Mouse (Mus musculus): ENCODE measurements around the gene Rpp21.
A peak's percentile ranks its signal among the peaks of the same experiment; 100 is the strongest.

The Rpp21 gene

DNA sequence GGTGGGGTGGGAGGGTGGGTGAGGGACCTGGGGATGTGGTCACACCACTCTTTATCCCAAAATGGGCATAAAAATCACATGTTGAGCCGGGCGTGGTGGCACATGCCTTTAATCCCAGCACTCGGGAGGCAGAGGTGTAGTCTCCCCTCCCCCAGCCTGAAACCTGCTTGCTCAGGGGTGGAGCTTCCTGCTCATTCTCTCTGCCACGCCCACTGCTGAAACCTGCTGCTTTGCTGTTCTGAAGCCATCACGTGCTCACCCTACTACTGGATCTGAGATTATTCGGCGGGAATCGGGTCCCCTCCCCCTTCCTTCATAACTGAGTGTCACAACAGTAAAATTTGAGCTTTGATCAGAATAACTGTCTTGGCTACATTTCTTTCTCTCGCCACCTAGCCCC is 22.6 kb downstream of the Rpp21 start:
- peak in 1 of 2 experiments; percentile 27 for DNase-seq (ENCODE audit: low spot score in 2 of 2)

DNA sequence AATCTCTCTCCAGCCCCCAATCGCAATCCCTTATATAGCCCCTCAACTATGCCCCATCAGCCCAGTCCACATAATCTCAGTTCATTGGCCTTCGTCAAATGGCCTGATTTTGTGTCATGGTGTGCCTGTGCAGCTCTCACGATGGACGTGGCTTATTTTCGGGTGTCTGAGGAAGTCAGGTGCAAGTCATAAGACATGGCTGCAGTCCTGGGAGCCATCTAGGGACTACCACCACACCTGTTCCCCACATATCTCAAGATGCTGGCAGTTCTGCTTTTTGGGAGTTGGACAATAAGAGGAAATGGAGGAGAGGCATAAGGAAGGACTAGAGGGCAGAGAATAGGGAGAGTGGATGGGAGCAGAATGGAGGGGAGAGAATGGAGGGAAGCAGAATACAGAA is 24.3 kb downstream of the Rpp21 start:
- no peak for DNase-seq (ENCODE audit: low spot score in 2 of 2)

DNA sequence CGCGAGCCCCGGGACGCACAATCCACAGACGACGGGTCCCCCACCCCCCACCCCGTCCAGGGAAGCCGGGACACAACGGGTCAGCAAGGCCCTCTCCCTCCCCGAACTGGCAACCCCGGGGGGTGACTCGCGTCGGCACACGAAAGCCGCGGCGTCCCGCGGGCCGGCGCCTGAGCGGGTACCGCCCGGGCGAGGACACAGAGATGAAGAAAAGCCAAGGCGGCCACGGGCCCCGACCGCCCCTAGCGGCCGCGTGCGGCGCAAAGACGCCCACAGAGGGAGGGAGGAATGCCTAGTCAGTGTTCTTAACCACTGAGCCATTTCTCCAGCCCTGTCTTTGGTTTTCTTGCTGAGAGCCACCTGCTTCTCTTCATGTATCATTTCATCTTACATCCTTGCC is 26.6 kb downstream of the Rpp21 start:
- peak; percentile 47 to 84 for DNase-seq (ENCODE audit: low spot score in 2 of 2)

DNA sequence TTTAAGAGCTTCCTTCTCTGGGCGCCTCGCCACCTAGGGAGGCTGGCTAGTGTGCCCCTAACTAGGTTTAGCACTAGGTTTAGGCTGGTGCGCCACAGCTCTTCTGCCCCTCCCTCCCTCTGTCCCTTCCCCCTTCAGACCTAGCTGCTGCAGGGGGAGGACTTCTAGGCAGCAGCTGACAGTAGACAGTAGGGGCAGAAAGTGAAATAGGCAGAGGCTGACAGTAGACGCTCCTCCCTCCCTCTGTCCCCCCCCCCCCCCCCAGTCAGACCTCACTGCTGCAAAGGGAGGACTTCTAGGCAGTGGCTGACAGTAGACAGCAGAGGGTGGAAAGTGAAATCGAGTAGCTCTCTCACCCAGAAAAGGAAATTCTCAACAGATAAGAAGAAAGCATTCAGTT is 28.8 kb downstream of the Rpp21 start:
- no peak for DNase-seq (ENCODE audit: low spot score in 2 of 2)

DNA sequence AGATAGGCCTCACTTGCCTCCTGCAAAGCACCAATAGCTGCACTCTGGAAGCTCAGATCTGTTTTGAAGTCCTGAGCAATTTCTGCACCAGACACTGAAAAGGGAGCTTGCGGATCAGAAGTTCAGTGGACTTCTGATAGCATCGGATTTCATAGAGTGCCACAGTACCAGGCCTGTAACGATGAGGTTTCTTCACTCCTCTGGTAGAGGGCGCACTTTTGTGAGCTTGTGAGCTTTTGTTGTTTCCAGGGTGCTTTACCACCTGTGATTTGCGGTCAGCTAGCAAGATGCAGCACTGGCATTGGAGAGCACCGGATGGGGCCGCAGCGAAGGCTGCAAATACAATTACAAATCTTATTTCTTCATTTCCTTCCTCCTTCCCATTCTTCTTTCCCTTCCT is 30.9 kb downstream of the Rpp21 start:
- DNase-seq (ENCODE audit: low spot score in 2 of 2) = peak in 1 of 2 experiments; percentile 45

DNA sequence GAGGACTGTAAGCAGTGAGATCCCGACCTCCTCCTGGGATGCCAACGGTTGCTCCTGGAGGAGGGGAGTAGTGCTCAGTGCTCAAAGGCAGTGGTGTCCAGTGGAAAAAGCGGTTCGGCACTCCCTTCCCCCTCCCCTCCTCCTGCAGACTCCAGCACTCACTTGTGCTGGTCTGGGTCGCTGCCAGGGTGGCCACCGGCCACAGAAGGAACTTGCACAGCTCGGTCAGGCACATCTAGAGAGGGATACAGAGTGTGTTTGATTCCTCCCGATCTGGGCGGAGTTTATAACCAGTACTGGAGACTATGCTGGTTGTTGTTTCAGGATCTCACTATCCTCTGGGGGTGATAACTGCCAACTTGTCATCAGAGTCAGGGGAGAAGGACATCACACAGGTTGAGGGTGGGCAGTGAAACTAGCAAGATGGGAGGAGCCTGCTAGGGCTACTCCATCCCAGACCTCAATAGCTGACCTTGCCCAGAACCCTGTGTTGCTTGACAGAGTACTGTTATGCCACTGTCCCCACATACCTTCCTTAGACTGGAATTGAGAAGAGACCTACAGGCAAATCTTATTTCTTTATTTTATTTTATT is 32.5 kb downstream of the Rpp21 start:
- DNase-seq (ENCODE audit: low spot score in 2 of 2) = no peak

DNA sequence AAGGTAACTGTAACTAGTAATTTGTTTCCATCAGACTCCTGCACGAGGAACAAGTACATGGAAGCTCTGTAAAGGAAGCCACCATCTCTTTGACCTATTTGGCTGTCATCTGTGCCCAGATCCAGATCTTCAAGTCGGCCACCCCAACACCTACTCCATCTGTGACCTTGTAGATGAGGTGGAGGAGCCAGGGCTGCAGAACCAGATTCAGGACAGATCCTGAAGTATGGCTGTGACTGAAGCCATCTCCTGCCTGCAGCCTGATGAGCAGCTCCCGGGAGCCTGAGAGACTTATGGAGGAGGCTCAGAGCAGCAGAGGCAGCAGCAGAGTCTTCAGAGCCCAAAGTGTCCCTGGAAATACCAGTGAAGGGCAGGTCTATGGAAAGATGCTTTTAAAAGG is 33.4 kb downstream of the Rpp21 start:
- DNase-seq (ENCODE audit: low spot score in 2 of 2) = no peak

DNA sequence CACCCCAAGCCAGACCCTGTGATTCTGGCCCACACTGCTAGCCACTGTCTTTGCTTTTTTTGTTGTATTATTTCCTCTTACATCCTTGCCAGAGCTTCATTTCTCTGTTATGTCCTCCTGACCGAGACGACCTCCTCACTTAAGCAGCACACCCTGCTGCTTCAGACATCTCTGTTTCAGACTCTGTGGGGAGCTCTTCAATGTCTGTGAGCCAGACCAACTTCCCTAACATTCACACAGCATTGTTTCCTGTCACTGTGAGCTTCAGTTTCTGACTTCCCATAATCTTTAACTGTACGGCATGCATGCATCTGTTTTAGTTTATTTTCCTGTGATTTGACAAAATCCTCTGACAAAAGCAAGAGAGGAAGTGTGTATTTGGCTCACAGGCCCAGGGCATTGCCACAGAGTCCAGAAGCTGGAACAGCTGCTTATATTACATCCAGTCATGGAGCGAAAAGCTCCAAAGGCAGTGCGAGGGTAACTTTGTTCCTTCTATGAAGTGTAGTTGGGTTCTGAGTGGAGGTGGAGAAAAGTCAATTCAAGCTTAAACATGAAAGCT is 39.2 kb downstream of the Rpp21 start:
- no peak for DNase-seq (ENCODE audit: low spot score in 2 of 2)

DNA sequence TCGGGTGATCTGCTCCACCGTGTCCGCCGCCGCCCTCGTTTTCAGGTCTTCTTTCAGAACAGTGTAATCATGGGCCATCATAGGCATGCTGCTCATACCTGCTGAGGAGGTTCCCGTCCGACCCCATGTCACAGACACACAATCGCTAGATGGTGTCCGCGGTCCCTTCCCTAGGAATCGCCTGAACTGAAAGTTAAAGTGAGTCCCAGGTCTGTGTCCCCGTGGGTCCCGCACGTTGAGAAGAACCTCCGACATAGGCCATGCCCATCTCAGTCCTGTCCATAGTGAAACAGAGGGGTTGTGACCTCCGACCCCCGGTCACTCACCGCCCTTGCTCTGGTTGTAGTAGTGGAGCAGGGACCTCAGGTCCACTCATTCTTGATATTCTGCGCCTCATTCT is 42.3 kb downstream of the Rpp21 start:
- DNase-seq (ENCODE audit: low spot score in 2 of 2) = no peak

DNA sequence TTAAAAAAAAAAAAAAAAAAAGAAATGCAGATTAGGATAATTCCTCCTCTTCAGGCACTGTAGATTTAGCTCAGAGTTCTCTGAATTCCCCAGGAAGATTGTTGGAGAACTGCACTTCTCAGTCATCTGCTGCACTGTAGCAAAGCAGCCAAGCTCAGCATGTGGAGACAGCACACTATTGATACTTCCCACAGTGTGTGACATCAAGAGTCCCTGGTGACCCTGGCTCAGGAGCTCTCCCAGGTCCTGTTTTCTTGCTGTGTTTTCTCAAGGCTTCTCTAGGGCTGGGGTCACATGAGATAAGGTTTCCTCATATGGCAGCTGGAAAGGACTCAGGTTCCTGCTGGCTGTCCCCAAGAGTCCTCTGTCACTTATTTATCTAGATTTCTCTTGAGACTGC is 51.0 kb downstream of the Rpp21 start:
- no peak for DNase-seq (ENCODE audit: low spot score in 2 of 2)

DNA sequence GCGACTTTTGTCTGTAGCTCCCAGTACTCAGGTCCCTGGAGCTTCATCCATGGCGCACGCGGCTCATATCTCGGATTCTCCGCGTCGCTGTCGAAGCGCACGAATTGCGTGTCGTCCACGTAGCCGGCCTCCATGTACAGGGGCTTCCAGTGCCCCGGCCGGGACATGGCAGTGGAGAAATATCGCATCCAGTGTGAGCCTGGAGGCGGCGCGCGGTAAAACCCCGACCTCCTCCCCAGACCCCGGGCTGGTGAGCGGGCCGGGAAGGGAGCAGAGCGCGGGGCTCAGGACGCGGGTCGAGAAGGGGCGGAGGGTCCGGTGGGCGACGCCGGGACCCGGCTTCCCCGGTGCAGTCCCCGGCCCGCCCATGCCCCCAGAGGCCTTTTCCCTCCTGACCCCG is 52.0 kb downstream of the Rpp21 start:
- no peak for DNase-seq (ENCODE audit: low spot score in 2 of 2)

All from spleen, postnatal 10 days (tissue).